Mouse (Mus musculus): ENCODE data around the gene Man2a2. TPM values are rescaled to one million over a fixed set of nuclear protein-coding genes. Genes with fewer than 3 reads are reported as not detected.
"Not testable (repeated sequence)": the region's sequence is repeated elsewhere in the genome, so short reads cannot be mapped to it uniquely, and the experiment has no call there.

The Man2a2 gene
- polyA plus RNA-seq, 1 experiment from 2014 or later = 73.2 TPM

DNA sequence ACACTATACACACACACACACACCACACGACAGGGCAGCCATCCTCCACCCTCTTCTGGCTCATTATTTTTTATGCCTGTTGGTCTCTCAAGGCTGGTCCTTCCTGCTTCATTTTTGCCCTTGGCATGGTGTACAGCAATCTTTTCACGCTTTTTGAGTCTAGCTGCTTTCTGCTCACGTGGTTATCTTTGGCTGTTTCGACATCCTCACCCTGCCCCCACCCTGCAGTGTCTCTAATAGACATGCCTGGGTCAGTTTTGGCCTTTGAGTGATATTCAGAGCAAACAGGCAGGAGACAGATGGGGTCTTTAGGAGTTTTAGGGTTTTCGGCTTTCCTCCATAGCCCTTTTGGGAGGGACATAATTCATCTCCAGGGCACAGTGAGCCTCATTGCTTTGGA lies 24.3 kb downstream of the Man2a2 start:
- WGBS (ENCODE audit: missing documents) = 55% methylated on average over 5 of the region's 5 CpGs
- H3K36me3 ChIP-seq (ENCODE audit: inconsistent target) = peaks cover 17% of the 10 kb centered on the region
- no peak overlapping the region for H3K4me3 ChIP-seq (ENCODE audit: inconsistent target)
- H3K27ac ChIP-seq = no peak overlapping the region
- H3K79me2 ChIP-seq (ENCODE audit: inconsistent target) = no peaks in the 10 kb centered on the region

DNA sequence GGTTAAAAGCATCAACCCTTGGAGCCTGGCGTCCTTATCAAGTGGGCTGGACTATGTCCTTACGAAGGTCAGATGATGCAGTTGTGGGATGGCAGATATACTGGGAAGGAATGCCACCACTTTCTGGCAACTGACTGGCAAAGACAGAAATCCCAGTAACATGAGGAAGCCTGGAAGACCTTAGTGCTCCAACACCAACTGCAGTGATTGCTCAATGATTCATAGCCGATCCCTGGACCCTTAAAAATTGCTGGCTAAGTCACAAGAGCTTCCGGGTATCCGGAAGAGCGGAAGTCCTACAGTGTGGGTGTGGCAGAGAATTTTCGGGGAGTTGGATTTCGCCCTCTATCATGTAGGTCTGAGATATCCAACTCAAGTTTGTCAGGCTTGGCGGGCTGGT lies 25.0 kb downstream of the Man2a2 start:
- Histone ChIP-seq H3K27ac (no peak overlapping the region), H3K36me3 (ENCODE audit: inconsistent target) (peaks cover 12% of the 10 kb centered on the region), H3K79me2 (ENCODE audit: inconsistent target) (no peaks in the 10 kb centered on the region), H3K4me3 (ENCODE audit: inconsistent target) (no peak overlapping the region)
- 96% methylated on average over 9 of the region's 9 CpGs for WGBS (ENCODE audit: missing documents)

DNA sequence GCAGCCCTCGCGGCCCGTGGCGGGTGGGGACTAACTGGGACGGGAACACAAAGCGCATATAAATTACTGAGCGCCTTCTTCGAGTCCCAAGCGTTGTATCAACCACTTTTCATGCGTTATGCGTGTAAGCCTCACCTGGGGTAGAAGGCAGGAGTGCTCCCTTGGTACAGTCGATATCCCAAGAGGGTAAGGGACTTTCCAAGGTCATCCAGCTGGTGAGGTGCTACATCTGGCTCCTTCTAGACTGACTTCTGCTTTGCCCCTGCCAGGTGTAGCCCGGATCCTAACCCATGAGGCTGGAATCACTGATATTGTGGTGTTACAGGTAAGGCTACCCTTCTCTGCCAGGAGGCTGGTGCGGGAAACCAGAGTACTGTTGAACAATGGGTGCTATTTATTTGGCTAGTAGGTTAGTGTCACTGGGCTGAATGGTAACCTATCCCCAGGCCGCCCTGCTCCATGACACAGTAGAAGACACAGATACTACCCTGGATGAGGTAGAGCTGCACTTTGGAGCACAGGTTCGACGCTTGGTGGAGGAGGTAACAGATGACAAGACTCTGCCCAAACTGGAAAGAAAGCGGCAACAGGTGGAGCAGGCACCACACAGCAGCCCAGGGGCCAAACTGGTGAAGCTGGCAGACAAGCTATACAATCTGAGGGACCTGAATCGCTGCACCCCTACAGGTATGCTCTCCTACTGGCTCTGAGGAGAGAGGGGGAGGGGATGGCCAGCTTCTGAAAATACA lies 27.7 kb downstream of the Man2a2 start:
- Histone ChIP-seq H3K79me2 (ENCODE audit: inconsistent target) (no peaks in the 10 kb centered on the region), H3K36me3 (ENCODE audit: inconsistent target) (no peaks in the 10 kb centered on the region), H3K4me3 (ENCODE audit: inconsistent target) (peak overlapping the region; percentile 45), H3K27ac (peak overlapping the region; percentile 27; the same call in 1 of the 2 replicates)
- 24% methylated on average over 18 of the region's 19 CpGs for WGBS (ENCODE audit: missing documents)

DNA sequence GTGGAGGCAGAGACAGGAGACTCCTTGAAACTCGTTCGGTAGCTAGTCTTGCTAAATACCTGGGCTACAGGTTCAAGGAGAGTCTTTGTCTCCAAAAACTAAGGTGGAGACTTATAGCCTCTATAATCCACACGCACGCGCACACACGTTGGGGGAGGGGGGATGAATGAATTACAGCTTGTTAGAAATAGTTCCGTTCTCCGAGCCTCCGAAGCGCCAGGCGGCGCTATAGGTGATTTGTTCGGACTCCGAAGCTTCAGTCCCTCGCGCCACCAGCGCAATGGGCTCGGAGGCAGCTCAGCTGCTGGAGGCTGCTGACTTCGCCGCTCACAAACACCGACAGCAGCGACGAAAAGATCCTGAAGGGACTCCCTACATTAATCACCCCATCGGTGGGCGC lies 28.3 kb downstream of the Man2a2 start, which contains the start of gene Hddc3:
Hddc3 (plus strand) TSS at position 247 of the 400 bp plus-strand sequence.
- no peaks in the 10 kb centered on the region for H3K36me3 ChIP-seq (ENCODE audit: inconsistent target)
- under 1% methylated on average over 25 of the region's 25 CpGs for WGBS (ENCODE audit: missing documents)
- H3K4me3 ChIP-seq (ENCODE audit: inconsistent target) = peak within 1 kb of the TSS; percentile 45
- peak within 1 kb of the TSS; percentile 27; the same call in 1 of the 2 replicates for H3K27ac ChIP-seq
- no peaks in the 10 kb centered on the region for H3K79me2 ChIP-seq (ENCODE audit: inconsistent target)

DNA sequence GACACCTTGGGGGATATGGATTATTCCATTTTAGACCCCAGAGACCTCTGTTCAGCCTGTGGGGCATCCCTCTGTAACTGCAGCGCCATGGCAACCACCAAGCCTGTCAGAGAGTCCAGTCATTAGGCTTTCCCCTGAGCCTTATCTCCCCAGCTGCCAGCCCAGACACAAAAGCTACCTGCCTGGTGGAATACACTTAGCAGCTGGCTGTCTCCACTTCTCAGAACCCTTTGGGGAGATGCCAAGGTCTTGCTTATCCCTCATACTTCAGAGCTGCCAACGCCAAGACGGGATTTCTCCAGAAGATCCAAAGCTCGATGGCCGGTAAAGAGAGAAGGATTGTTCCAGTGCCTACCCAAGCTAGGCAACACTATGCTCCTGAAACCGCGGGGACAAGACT lies 29.4 kb downstream of the Man2a2 start:
- no peaks in the 10 kb centered on the region for H3K79me2 ChIP-seq (ENCODE audit: inconsistent target)
- 88% methylated on average over 7 of the region's 7 CpGs for WGBS (ENCODE audit: missing documents)
- H3K27ac ChIP-seq = no peak overlapping the region
- no peak overlapping the region for H3K4me3 ChIP-seq (ENCODE audit: inconsistent target)
- H3K36me3 ChIP-seq (ENCODE audit: inconsistent target) = peaks cover 4% of the 10 kb centered on the region

DNA sequence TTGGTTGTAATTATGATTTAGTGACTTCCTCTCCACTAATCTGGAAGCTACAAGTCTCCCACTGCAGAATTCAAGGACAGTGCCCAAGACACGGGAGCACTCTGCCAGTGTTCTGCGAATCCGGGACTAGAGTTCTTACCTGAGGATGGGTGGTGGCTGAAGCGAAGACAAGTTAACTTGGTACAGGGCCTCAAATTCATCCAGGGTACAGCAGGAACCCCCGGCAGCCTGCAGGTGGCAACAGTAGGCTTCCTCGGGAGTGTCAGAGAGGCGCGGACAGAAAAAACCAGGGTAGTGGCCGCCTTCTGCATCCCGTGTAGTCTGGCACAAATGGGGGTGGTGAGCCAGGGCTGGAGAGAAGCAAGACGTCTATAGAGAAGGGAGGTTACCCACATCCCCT lies 30.4 kb downstream of the Man2a2 start, which contains the start of gene Unc45a:
Unc45a (minus strand) TSS at position 213 of the 400 bp plus-strand sequence.
- Histone ChIP-seq H3K4me3 (ENCODE audit: inconsistent target) (peak within 1 kb of the TSS; percentile 55), H3K36me3 (ENCODE audit: inconsistent target) (peaks cover 14% of the 10 kb centered on the region)
- 3% methylated on average over 11 of the region's 11 CpGs for WGBS (ENCODE audit: missing documents)

DNA sequence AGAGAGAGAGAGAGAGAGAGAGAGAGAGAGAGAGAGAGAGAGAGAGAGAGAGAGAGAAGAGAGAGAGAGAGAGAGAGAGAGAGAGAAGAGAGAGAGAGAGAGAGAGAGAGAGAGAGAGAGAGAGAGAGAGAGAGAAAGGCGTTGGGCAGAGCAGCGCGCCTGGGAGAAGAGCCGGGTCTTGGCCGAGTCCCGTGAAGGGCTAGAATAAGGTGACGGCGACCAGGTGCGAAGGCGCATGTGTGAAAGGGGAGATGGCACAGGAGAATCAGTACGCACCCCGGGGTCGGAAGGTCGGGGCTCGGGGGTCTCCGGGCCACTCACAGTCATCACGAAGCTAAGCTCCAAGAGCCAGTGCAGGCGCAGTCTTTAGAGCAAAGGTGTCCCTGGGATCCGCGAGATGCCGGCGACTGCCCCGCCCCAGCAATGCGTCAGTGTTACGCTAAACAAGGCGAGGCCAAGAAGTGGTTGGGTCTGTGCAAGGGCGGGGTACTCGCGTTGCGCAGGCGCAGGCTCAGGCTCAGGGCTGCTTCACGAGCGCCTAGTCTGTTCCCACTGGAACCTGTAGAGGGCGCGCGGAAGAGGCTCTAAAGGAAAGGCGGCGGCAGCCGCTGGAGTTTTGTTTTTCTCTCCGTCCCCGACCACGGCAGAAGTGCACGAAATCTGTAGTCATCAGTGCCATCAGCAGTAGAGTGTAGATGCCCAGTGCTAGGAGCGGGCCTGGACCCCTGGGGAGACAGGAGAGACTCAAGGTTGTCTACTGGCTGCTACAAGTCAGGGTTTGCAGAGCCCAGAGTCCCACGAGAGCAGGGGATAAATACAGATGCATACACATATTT lies 31.2 kb downstream of the Man2a2 start:
- WGBS (ENCODE audit: missing documents) = under 1% methylated on average over 44 of the region's 45 CpGs
- peak overlapping the region; percentile 38 for H3K27ac ChIP-seq
- no peaks in the 10 kb centered on the region for H3K79me2 ChIP-seq (ENCODE audit: inconsistent target)
- H3K4me3 ChIP-seq (ENCODE audit: inconsistent target) = peak overlapping the region; percentile 55
- H3K36me3 ChIP-seq (ENCODE audit: inconsistent target) = peaks cover 22% of the 10 kb centered on the region

More for the DNA sequence above, 30.4 kb downstream of the Man2a2 start, which contains the start of gene Unc45a:
- H3K79me2 ChIP-seq (ENCODE audit: inconsistent target) = no peaks in the 10 kb centered on the region
- peak within 1 kb of the TSS; percentile 38 for H3K27ac ChIP-seq

DNA sequence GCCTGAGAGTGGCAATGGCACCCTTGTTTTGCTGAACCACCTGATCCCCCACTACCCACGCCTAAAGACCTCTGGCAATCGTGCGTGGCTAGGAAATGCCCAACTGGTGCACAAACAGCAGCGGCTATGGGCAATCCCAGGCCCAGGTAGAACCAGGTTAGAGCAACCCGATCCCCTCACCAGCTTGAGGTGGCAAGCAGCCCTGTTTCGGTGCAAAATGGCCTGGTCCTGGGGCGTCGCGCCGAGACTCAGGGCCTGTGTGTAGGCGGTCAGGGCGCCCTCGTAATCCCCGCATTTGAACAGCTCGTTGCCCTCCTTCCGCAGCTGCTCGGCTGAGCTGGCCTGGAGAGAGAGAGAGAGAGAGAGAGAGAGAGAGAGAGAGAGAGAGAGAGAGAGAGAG lies 31.8 kb downstream of the Man2a2 start:
- peak overlapping the region; percentile 19; the same call in 1 of the 2 replicates for H3K4me3 ChIP-seq (ENCODE audit: inconsistent target)
- H3K27ac ChIP-seq = no peak overlapping the region
- peaks cover 28% of the 10 kb centered on the region for H3K36me3 ChIP-seq (ENCODE audit: inconsistent target)
- 24% methylated on average over 12 of the region's 17 CpGs for WGBS (ENCODE audit: missing documents)
- H3K79me2 ChIP-seq (ENCODE audit: inconsistent target) = no peaks in the 10 kb centered on the region

DNA sequence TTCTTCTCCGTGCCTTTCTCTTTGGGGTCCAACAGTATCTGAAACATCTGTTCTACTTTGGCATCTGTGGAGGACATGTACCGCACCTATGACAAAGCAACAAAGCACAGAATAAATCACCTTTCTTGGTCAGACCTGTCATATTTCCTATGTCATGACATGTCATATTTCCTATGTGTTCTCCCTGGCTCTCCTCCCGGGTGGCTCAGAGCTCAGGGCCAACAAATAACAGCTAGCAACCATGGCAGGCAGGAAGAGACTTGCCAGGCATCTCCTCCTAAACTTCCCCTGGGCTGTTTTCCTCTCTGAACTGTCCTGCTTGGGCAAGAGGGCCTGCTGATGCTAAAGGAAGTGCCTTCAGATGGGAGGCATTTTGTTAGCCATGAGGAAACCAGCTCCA lies 34.2 kb downstream of the Man2a2 start:
- Histone ChIP-seq H3K4me3 (ENCODE audit: inconsistent target) (no peak overlapping the region), H3K36me3 (ENCODE audit: inconsistent target) (peaks cover 53% of the 10 kb centered on the region), H3K27ac (no peak overlapping the region), H3K79me2 (ENCODE audit: inconsistent target) (no peaks in the 10 kb centered on the region)
- 79% methylated on average over 2 of the region's 3 CpGs for WGBS (ENCODE audit: missing documents)

DNA sequence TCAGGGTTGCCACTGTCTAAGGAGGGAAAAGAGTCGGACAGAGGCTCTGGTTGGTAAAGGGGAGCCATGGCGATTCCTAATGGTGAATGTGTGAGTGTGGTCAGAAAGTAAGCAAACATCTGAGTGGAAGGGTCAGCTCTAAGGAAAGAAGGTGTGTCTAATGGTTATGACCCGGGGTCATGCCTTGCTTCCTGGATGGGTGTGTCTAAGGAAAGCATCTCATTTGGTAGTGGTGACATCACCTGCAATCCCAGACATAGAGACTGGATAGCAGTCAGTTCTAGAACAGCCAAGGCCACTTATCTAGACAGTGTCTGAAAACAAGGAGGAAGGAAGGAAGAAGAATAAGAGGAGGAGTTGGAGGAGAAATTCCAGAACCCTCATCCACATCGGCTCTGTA lies 36.3 kb downstream of the Man2a2 start:
- H3K79me2 ChIP-seq (ENCODE audit: inconsistent target) = no peaks in the 10 kb centered on the region
- 87% methylated on average over 4 of the region's 4 CpGs for WGBS (ENCODE audit: missing documents)
- peaks cover 73% of the 10 kb centered on the region for H3K36me3 ChIP-seq (ENCODE audit: inconsistent target)
- no peak overlapping the region for H3K27ac ChIP-seq
- no peak overlapping the region for H3K4me3 ChIP-seq (ENCODE audit: inconsistent target)

DNA sequence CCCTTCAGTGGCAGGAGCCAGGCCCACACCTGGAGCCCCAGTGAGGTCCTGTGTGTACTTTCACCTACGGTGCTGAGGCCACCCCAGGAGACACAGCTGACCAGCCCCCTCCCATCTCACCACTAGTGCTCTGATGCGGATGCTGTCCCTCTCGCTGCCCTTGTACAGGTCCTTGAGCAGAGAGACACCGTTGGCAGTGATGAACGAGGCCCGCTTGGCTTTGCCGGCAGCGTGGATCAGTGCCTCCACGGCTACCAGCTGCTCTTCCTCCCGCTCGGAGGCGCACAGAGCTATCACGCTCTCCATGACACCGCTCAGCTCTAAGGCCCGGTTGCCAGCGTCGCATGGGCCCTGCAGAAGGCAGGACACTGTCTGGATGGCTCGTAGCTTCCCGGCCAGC lies 39.7 kb downstream of the Man2a2 start:
- no peak overlapping the region for H3K27ac ChIP-seq
- no peaks in the 10 kb centered on the region for H3K79me2 ChIP-seq (ENCODE audit: inconsistent target)
- H3K4me3 ChIP-seq (ENCODE audit: inconsistent target) = no peak overlapping the region
- 94% methylated on average over 18 of the region's 19 CpGs for WGBS (ENCODE audit: missing documents)
- H3K36me3 ChIP-seq (ENCODE audit: inconsistent target) = peaks cover 90% of the 10 kb centered on the region

DNA sequence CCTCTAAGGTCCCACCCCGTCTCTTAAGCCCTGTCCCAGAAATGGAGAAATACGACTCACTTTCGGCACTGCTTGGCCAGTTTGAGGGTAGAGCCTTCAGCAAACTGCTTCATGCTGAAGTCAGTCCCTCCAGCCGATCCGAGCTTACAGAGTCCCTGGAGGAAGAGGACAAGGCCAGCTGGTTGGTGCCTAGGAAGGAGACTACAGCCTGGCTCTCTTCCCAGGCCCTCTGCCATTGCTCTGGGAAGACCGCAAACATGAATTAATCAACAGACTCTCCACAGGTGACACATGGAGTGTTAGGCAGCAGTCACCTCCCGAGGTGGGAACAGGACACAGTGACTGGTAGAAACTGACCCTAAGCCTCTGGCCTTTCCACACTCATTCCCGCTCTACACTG lies 40.9 kb downstream of the Man2a2 start:
- H3K4me3 ChIP-seq (ENCODE audit: inconsistent target) = no peak overlapping the region
- no peaks in the 10 kb centered on the region for H3K79me2 ChIP-seq (ENCODE audit: inconsistent target)
- H3K27ac ChIP-seq = no peak overlapping the region
- 90% methylated on average over 8 of the region's 8 CpGs for WGBS (ENCODE audit: missing documents)
- H3K36me3 ChIP-seq (ENCODE audit: inconsistent target) = peaks cover 86% of the 10 kb centered on the region

DNA sequence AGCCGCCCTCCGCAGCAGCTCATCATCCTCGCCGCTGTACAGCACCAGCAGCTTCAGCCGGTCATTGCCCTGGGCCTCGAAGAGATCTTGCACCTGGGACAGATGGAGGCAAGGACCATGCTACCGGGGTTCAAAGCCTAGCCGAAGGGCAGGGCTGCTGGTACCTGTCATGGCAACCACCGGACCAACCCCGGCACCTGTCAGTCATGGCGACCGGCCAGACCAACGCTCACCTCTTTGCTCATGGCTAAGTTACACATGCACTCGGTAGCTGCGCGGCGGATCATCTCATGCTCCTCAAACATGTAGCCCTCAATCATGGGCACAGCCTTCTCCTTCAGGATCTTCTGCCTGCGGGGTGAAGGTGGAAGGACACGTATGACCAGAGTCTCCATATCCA lies 45.1 kb downstream of the Man2a2 start:
- H3K4me3 ChIP-seq (ENCODE audit: inconsistent target) = no peak overlapping the region
- H3K36me3 ChIP-seq (ENCODE audit: inconsistent target) = peaks cover 44% of the 10 kb centered on the region
- WGBS (ENCODE audit: missing documents) = 91% methylated on average over 15 of the region's 19 CpGs

DNA sequence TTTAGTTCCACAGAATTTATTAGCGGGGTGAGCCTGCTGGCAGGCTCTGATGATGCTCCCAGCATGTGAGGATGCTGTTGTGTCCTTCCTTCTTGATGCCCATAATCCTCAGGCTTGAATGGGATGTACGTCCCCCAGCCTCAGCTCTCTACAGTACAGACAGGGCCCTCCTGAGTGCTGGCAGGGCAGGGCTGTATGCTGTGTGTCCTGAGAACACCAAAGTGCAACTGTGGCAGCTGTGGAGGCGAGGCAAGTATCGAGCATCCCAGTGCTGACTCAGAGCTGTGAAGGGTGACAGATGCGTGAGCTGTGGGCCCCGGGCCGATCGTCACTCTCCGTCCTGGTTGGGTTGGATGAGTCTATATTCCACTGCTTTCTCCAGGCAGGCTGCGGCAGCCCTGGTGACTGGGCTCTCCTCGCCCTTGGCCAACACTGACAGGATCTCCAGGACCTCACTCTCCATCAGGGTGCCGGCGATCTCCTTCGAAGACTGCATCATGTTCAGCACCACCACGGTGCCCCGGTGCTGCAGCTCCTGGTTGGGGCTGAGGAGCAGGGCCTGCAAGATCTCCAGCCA lies 45.8 kb downstream of the Man2a2 start:
- H3K36me3 ChIP-seq (ENCODE audit: inconsistent target) = peaks cover 37% of the 10 kb centered on the region
- H3K4me3 ChIP-seq (ENCODE audit: inconsistent target) = no peak overlapping the region
- 94% methylated on average over 16 of the region's 16 CpGs for WGBS (ENCODE audit: missing documents)
- H3K79me2 ChIP-seq (ENCODE audit: inconsistent target) = no peaks in the 10 kb centered on the region
- no peak overlapping the region for H3K27ac ChIP-seq

More for the DNA sequence above, 45.1 kb downstream of the Man2a2 start:
- no peaks in the 10 kb centered on the region for H3K79me2 ChIP-seq (ENCODE audit: inconsistent target)
- H3K27ac ChIP-seq = no peak overlapping the region

DNA sequence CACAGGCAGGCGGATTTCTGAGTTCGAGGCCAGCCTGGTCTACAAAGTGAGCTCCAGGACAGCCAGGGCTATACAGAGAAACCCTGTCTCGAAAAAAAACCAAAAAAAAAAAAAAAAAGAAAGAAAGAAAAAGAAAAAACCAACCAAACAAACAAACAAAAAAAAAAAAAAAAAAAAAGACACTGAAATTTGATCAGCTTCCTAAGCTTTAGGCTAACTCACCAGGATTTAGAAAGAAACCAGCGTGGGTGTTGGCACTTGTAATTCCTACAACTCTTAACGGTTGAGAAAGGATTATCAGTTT lies 46.4 kb downstream of the Man2a2 start:
- not testable (repeated sequence) for H3K4me3 ChIP-seq (ENCODE audit: inconsistent target); H3K79me2 ChIP-seq (ENCODE audit: inconsistent target); H3K27ac ChIP-seq
- WGBS (ENCODE audit: missing documents) = 83% methylated on average over 2 of the region's 5 CpGs
- H3K36me3 ChIP-seq (ENCODE audit: inconsistent target) = peaks cover 32% of the 10 kb centered on the region; the same call in 1 of the 2 replicates
